Mouse (Mus musculus) neutrophil, adult 5-6 weeks (primary cell): Measurements from ENCODE around the gene Tescl. TPM values are rescaled to one million over a fixed set of nuclear protein-coding genes. Genes with fewer than 3 reads are reported as not detected.
A peak's percentile ranks its signal among the peaks of the same experiment; 100 is the strongest.

ENCODE experiments used
- ATAC-seq: fragments of 151-379, 151-347 bp; 2 replicates; pipeline ENCODE4 v1.8.0; 2017; ENCODE audit warnings: mild to moderate bottlenecking, moderate TSS enrichment; ENCODE audit not compliant: insufficient number of reproducible peaks, poor library complexity, low FRiP score, severe bottlenecking; ENCODE audit errors: extremely low read depth
- total RNA-seq: library from RNA; stranded (forward); fragments of 200-1000 nt; gene quantifications from 2 replicates; pipeline ENCODE4 v1.2.3, GENCODE M21; 2017

Gene Tescl
- total RNA-seq = not detected in 2 replicates

DNA sequence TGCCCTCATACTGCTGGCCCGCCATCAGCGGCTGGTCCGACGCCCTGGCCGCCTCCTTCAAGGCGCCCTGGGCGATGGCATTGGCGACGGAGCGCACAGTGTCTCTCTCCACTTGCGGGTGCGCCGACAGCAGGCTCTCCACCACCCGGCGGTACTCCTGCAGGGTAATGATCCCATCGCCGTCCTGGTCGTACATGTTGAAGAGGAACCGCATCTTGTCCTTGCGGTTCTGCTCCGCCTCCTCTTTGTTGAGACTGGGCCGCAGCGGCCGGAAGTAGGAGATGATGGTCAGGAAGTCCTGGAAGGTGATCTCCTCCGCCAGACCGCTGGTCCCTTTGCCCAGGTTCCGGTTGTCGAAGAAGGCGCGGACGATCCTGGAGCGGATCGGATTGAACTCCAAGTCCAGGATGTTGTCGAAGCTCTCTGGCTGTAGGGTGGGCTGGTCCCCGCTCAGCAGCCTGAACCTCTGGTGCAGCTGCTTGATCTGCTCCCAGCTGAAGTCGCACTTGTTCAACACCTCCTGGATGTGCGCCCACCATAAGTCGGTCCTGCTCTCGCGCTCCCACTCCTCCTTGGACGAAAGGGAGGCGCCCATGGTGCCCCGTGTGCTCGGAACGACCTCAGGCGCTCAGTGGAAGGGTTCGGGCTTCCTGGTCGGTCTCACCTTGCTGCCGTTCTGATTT is at the start of gene Tescl:
Gene Tescl, minus strand, starts transcription at position 633 of the 683 bp plus-strand sequence.
- ATAC-seq = no peak

DNA sequence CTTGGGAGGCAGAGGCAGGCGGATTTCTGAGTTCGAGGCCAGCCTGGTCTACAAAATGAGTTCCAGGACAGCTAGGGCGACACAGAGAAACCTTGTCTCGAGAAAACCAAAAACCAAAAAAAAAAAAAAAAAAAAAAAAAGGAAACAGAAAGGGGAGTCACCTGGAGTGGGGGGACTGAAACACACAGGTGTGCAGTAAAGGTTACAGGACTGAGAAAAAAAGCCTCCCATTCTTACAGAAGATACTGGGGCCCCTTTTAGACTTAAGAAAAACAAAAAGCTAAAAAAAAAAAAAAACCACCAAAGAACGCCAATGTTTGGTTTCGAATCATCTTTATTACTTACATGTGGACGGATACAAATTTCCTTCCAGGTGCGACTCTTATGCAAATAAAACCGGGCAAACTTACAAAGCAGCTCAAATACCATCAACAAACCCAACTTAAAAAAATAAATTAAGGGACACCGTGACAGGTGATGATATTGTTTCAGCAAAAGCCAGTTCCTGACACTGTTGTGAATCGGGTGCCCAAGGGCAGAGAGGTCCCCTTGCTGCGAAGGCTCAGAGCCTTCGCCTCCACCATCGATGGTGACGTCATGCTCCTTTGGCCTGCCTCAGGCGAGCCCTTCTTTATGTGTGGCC is 49.1 kb upstream of the Tescl start:
- no peak for ATAC-seq

DNA sequence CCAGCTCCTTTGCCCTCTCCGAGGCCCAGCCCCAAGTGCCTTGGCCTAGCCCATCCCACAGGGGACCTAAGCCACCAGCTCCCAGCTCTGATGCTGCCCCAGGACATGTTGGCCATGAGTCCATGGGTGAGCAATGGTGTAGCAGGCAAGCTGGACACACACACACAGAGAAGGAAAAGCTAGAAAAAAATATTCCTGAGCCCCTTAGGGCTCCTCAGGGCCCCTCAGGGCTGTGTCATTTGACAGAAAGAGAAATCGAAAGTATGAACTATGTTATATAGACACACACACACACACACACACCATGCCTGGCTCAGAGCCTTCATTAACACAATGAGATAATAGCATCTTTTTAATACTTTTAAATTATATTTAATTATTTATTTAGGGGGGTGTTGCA is 46.6 kb upstream of the Tescl start:
- no peak for ATAC-seq

DNA sequence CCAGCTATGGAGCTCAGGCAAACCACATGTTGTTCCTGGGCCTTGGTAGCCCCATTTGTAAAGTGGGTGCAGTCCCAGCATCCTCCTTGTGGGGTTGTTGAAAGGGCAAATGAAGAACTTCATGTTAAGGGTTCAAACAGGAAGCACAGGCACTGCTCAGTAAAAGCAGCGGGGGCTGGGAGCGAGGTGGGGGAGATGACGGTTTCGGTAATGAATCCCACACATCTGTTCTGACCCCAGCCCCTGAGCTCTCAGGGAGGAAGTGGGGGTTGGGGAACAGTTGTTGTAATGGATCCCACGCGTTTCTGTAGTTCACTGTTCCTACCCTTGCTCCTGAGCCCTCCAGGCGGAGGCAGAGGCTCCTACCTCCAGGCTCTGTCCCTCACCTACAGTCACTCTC is 46.2 kb upstream of the Tescl start:
- ATAC-seq = peak; percentile 47; the same call in 1 of the 2 replicates

DNA sequence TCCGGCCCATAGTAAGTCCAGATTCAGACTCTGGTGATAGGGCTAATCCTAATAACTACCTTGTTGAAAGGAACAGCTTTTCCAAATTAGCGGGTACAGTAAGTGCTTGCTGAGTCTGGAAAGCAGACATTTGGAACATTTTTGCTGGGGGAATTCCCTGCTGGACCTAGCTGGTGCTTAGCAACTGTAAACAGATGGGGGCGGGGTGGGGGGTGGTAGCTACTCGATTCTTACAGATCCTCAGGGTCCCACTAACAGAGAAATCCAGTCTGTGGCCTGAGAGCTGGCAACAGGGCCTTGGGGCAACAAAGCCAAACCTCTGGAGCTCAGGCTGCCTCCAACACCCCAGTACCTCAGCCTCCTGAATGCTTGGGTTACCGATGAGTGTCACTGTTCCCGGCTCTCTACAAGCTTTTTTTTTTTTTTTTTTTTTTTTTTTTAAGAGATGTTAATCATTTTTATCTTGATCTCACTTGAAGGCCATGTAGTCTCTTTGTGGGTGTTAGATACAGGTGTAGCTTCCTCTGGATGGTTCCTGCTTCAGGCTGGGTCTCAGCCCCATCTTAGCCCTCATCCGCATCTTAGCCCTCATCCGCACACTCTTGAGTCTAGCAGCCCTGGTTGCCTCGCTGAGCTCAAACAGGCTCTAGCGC is 44.4 kb upstream of the Tescl start:
- ATAC-seq = no peak

DNA sequence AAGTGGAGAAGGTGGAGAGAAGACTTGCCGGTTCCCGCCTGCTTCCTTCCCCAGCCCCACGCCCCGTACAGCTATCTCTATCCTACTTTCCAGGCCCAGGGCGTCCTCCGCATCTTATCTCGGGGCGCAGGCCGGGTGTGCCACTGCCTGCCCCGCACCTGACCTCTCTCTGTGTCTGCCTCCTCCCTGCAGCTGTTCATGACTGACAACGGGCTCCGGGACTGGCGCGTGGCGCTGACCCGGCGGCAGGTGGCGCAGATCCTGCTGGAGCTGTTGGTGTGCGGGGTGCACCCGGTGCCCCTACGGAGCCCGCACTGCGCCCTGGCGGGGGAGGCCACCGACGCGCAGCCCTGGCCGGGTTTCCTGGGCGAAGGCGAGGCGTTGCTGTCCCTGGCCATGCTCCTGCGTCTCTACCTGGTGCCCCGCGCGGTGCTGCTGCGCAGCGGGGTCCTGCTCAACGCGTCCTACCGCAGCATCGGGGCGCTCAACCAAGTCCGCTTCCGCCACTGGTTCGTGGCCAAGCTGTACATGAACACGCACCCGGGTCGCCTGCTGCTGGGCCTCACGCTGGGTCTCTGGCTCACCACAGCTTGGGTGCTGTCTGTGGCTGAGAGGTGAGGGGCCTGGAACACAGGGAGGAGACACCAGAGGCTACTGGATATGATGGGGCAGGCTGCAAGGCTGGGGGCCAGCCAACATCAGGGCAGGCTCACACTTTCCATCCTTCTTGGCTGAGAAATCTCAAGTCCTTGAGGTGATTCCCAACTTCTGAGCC is 43.5 kb upstream of the Tescl start:
- ATAC-seq = no peak

DNA sequence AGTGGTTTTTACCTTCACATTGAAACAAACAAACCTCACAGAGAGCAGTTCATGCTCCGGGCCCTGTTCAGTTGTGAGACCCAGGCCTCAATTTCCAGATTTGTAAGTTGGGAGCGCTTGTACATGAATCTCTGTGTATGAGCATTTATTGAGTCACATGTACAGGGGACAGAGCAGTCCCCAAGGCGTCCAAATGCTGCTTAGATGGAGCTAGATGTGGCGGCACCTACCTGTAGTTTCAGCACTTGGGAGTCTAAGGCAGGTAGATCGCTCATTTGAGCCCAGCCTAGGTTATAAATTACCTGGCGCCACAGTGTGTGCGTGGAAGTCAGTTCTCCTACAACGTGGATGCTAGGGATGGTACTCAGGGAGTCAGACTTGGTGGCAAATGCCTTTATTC is 42.7 kb upstream of the Tescl start:
- no peak for ATAC-seq

DNA sequence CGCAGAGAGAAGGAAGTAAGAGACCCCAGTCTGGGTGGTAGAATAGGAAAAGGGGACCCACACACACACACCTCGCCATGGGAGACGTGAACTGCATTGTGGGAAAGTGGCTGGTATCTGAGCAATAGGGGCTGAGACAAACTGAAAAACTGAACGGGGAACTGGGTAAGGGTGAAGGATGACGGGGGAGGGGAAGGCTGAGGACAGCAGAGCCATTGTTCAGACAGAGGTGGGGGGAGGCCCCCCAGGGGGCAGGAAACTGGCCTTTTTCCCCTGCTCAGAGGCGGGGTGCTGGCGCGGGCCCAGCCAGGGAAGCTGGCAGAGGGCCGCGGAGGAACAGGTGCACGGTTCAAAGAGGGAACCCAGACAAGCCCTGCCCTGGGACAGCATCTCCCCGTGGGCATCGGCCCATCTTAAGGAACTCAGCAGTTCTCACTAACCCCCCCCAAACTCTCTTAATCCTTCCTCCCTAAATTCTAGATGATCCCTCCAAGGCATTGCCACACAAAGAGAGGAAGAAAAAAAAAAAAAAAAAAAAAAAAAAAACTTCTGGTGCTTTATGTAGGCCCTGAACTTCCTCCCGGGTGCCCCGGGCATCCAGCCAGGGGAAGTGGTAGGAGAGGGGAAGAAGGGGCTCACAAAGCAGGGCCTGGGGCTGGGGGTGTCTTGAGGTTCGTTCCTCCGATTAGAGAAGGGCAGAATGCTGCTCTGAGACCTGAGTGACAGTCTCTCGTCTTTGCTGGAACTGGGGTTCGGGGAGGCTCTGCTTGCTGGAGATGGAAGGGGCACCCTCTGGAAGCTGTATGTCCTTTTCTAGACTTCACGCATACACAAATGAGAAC is 40.0 kb upstream of the Tescl start:
- ATAC-seq = peak; percentile 11; the same call in 1 of the 2 replicates

DNA sequence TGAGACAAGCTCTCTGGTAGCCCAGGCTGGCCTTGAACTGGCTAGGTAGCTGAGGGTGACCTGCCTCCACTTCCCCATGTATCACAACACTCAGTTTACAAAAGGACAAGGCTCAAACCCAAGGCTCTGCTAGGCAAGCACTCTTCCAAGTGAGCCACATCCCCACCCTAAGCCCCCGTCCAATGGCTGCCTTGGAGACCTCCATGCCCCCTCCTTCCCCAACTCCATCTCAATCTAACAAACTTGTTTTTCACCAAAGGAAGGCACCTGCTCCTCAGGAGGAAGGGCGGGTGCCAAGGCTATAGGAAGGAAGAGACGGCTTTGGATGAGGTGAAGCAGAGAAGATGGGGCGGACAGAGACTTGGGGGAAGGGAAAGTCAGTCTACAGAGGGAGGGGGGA is 39.0 kb upstream of the Tescl start:
- ATAC-seq = no peak

DNA sequence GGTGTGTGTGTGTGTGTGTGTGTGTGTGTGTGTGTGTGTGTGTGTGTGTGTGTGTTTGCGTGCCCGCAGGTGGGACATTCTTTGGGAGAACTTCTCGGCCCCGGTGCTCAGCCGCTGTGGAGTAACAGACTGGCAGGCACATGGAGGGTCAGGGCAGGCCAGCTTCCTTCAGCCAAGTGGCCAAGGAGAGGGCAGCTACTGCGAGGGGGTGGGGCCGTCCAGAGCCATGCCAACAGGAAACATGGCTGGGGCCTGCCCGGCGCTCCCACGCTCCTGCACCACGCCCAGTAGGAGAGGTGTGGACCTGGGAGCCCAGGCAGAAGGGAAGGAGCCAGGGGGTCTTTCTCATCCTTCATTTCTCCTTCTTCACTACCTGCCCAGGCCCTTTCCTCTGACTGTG is 38.6 kb upstream of the Tescl start:
- no peak for ATAC-seq

DNA sequence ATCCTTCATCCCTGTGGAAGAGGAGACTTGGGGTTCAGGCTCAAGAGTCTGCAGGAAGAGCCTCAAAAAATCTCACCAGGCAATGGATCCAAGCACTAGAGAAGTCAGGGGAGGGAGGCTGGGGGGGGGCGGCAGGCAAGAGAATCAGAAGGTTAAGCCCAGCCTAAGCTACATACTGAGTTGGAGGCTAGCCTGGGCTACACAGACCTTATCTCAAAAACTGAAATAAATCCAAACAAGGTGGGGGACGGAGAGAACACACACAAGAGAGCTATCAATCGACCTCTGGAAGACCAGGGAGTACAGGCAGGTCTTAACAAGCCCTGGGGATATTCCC is 38.0 kb upstream of the Tescl start:
- ATAC-seq = no peak

DNA sequence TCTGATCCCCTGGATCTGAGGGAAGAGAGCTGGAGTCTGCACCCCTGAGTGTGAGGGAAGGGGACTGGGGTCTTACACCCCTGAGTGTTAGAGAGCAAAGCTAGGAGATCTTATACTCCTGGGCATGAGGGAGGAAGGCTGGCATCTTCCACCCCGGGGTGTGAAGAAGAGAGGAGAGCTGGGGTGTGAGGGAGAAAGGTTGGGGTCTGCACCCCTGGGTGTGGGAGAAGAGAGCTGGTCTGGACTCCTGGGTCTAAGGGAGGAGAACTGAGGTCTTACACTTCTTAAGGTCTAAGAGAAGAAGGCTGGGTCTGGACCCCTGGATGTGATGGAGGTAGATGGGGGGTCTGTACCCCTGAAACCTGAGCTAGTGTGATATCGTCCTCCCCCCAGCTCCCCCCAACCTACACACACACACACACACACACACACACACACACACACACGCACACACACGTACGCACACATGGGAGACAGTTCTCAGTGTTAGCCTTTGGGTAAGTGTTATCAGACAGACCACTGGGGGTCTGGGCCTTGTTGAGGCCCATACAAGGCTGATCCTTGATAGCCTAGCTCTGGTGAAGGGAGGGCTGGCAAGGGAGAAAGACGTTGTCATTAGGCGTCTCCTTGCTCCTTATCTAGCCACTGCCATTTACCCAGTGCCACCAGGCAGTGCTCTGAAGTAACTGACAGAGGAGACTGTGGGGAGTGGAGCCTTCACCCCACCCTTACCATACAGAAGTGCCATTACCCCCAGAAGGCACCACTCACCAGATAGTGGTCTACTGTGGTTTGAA is 37.5 kb upstream of the Tescl start:
- no peak for ATAC-seq

DNA sequence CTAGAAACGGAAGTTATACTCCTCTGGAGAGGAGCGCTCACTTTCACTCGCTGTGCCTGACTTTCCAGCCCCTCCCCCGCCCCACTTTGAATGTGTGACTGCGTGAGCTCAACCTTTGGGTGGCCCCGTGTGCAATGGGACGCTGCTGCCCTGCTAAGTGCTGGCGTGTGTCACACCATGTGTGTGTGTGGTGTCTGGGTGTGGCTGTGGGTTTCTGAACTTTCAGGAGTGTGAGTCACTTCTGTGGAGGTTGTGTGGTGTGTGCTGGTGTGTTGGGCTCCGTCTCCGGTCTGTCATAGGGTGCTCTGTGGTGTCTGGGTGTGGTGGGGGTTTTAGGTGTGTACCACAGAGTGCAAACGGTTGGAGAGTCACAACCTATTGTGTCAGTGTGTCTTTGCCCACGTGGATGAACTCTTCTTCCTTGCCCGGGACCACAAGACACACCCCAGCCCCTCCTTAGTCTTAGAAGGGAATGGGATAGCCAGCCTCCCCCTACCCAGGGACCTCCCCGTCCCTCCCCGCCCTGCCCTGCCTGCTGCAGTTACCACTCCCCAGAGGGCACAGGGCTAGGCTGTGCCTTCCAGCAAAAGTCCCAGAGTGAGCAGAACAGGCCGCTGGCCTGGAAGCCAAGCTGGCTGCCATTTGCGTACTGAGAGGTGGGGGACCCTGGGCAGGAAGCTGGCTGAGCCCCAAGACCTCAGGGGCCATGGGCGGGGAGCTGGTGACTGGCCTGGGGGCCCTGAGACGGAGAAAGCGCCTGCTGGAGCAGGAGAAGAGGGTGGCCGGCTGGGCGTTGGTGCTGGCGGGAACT is 36.2 kb upstream of the Tescl start, which contains the start of gene Kcnn4:
Gene Kcnn4, plus strand, starts transcription at position 533 of the 811 bp plus-strand sequence.
- peak; percentile 55 for ATAC-seq

DNA sequence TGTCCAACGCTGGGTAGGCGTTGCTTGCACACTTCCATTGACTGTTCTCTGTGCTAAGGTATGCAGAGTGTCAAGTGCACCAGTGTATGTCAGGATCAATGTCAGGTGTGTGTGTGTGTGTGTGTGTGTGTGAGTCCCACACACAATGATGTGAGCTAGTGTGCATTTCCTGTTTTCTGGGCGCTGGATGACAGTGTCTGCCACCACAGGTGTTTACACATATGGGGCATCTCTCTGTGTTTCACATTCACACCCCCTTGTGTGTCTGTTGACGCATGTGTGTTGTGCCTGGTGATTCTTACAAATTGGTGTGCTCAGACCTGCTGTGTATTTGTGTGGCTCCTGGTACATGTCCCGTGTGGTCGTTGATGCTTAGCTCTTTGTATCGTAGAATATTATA is 35.2 kb upstream of the Tescl start:
- ATAC-seq = no peak

DNA sequence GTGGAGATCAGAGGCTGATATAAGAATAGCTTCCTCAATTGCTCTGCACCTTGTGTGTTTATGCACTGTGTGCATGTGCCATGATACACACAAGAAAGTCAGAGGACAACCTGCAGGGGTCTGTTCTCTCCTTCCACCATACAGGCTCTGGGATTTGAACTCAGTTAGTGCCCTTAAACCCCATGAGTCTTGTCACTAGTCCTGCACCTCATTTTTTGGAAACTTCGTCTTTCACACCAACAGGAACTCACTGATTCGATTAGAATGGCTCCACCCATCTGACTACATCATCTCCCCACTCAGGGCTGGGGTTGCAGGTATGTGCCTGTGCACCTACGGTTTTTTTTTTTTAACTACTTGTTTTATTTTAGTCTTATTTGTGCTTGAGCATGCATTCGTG is 34.5 kb upstream of the Tescl start:
- ATAC-seq = no peak

DNA sequence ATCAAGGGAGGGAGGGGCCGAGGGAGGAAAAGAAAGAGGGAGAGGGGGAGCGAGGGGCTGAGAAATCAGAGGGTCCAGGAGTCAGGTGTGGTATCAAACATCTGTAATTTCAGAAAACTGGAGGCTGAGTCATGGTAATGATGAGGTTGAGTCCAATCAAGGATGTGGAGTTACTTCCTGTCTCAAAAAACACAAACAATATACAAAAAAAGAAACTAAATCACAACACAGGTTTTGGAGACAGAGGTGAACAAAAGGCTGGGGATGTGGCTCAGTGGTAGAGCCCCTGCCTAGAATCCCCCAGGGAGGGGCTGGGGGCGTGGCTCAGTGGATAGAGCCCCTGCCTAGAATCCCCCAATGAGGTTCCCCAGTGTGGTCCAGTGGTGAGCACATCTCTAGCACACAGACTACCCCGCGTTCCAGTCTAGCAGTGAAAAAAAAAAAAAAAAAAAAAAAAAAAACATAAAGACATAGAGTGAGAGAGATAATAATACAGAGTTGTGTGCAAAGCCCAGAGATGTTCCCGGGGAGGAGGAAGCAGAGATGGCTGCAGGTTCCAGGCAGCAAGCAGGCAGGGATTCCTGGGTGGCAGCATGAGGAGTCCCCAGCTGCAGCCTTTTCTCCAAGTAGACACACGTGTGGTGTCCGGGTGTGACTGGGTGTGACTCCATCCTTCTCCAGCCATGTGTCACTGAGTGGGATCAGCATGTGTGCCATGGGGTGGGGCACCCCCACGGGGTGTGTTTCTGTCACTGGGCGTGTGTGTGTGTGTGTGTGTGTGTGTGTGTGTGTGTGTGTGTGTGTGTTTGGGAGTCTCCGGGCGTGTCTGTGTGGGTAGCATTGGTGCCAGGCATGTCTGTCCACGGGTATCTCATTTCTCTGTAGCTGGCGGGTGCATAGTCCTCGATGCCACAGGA is 33.2 kb upstream of the Tescl start:
- no peak for ATAC-seq
